Mouse (Mus musculus): ENCODE results near the gene Sergef.

- TF ChIP-seq EP300 (IDR thresholded peaks at IDR 0.05; ENCODE audit: insufficient read depth, low read depth, low read length): no peak
- no peak for TF ChIP-seq POLR2A (IDR thresholded peaks at IDR 0.05; ENCODE audit: insufficient read depth, low read depth, low read length)
Observed at GRCm38 (mm10) chr7:46443163-46443562, 196.4 kb downstream of the Sergef start.
